Mouse (Mus musculus) limb, embryonic 12.5 days (tissue): Measurements from ENCODE around the gene Gm42791. TPM values are rescaled to one million over a fixed set of nuclear protein-coding genes. Genes with fewer than 3 reads are reported as not detected.
A peak's percentile ranks its signal among the peaks of the same experiment; 100 is the strongest.

Experiments
- ATAC-seq: fragments of 200-750 bp; cut with Nextera tagmentation; 2 replicates; pipeline ENCODE4 v1.8.0; 2017; ENCODE audit warnings: low read depth, moderate TSS enrichment; ENCODE audit not compliant: insufficient number of reproducible peaks, insufficient read depth, low FRiP score, low TSS enrichment
- H3K27ac ChIP-seq: fragments of 300-500 bp; sonication (generic); 2 replicates; pipeline ENCODE4 v1.5.1; 2016; ENCODE audit warnings: mild to moderate bottlenecking, moderate library complexity
- H3K27me3 ChIP-seq: fragments of 300-500 bp; sonication (generic); 2 replicates; pipeline ENCODE4 v1.6.1; 2016; ENCODE audit warnings: mild to moderate bottlenecking, moderate library complexity
- H3K36me3 ChIP-seq: fragments of 300-500 bp; sonication (generic); 2 replicates; pipeline ENCODE4 v1.6.1; 2016; ENCODE audit warnings: mild to moderate bottlenecking, moderate library complexity
- H3K4me1 ChIP-seq: fragments of 300-500 bp; sonication (generic); replicated peaks from 2 replicates; pipeline ENCODE4 v1.6.1; 2016
- H3K4me2 ChIP-seq: fragments of 300-500 bp; sonication (generic); 2 replicates; pipeline ENCODE4 v1.6.1; 2016; ENCODE audit warnings: mild to moderate bottlenecking, moderate library complexity
- H3K4me3 ChIP-seq: fragments of 300-500 bp; sonication (generic); replicated peaks from 2 replicates; pipeline ENCODE4 v1.5.1; 2016; ENCODE audit warnings: mild to moderate bottlenecking
- H3K9ac ChIP-seq: fragments of 300-500 bp; sonication (generic); replicated peaks from 2 replicates; pipeline ENCODE4 v1.6.1; 2016; ENCODE audit warnings: mild to moderate bottlenecking, moderate library complexity
- H3K9me3 ChIP-seq: fragments of 300-500 bp; sonication (generic); 2 replicates; pipeline ENCODE4 v1.6.1; 2016; ENCODE audit warnings: mild to moderate bottlenecking, moderate library complexity
- WGBS: fragments of 180-500 bp; shearing (Covaris S2); methylation state at CpG from one replicate; pipeline ENCODE4 v1.1.7; 2016; 5-methylcytosine and 5-hydroxymethylcytosine counted together
- polyA plus RNA-seq: library from polyadenylated mRNA; unstranded; fragments of >200 nt; fragmentation: Nextera tagmentation; extraction: Ambion mirVana; gene quantifications from 2 replicates; pipeline ENCODE4 v1.2.1, GENCODE M21; 2016

Gene Gm42791
- polyA plus RNA-seq, 1 experiment from 2014 or later: 0.99 TPM

GRCm38 (mm10) chr5:149021120-149021519 lies 26.2 kb upstream of the Gm42791 start:
- no peak for ATAC-seq
- Histone ChIP-seq H3K4me1 (peaks cover 18% of the 10 kb centered on the region), H3K4me2 (peak overlapping the region; percentile 27; the same call in 1 of the 2 replicates), H3K9me3 (no peaks in the 10 kb centered on the region), H3K36me3 (no peaks in the 10 kb centered on the region), H3K9ac (no peak overlapping the region), H3K27ac (no peak overlapping the region), H3K27me3 (no peaks in the 10 kb centered on the region), H3K4me3 (no peak overlapping the region)
- WGBS: 48% methylated on average over 7 of the region's 7 CpGs

DNA sequence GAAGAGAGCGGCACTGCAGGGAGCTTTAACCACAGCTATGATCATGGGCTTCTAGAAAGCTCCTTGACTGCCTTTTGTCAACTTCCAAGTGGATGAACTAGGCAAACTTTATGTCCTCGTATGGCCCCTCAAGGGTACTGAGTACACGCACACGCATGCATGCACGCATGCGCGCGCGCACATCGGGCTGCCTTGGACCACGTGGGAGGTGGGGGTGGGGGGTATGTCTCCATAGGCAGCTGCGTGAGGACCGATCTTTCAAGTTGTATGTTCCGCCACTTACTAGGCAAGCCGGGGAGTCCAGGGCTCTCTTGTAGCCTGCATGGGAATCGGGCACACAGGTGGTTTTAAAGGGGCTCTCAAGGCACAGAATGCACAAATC lies 25.7 kb upstream of the Gm42791 start:
- Histone ChIP-seq H3K4me1 (peaks cover 21% of the 10 kb centered on the region), H3K27me3 (no peaks in the 10 kb centered on the region), H3K4me3 (no peak overlapping the region), H3K9ac (0 out of 2 replicates have a peak overlapping the region, but pooled peaks have one; percentile 12), H3K9me3 (no peaks in the 10 kb centered on the region), H3K27ac (no peak overlapping the region), H3K36me3 (no peaks in the 10 kb centered on the region), H3K4me2 (peak overlapping the region; percentile 27)
- no peak for ATAC-seq
- WGBS: 64% methylated on average over 16 of the region's 16 CpGs

DNA sequence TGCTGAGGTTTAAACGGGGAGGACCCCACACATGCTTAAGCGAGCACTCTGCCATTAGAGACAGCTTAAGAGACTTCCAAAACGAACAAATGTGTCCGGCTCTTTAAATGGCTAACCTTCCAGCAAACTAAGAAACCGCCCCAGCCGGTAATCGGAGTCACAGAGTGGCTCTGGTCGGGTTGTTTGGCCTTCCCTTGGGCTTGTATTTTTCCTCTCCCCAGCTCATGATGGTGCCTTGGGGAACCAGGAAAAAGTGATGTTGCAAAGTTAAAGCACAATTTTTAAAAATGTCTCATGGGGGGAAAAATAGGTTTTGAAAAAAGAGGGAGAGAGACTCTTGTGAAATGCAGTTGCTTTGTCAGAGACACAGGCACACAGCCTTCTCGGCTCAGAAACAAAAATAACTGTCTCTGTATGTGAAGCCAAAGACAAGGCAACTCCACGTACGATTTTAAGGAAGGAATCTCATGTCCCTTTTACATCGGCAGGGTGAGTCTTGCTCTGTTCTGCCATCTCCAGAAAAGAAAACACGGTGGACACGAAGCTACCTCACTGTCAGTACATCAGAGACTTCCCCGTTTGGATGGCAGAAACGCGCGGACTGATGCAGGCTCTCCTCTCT lies 25.2 kb upstream of the Gm42791 start:
- no peaks in the 10 kb centered on the region for H3K27me3 ChIP-seq
- H3K4me1 ChIP-seq: peaks cover 21% of the 10 kb centered on the region
- no peaks in the 10 kb centered on the region for H3K9me3 ChIP-seq
- no peak overlapping the region for H3K27ac ChIP-seq
- H3K4me3 ChIP-seq: no peak overlapping the region
- 46% methylated on average over 18 of the region's 18 CpGs for WGBS
- H3K36me3 ChIP-seq: no peaks in the 10 kb centered on the region
- H3K9ac ChIP-seq: 0 out of 2 replicates have a peak overlapping the region, but pooled peaks have one; percentile 12
- H3K4me2 ChIP-seq: peak overlapping the region; percentile 27
- ATAC-seq: no peak

DNA sequence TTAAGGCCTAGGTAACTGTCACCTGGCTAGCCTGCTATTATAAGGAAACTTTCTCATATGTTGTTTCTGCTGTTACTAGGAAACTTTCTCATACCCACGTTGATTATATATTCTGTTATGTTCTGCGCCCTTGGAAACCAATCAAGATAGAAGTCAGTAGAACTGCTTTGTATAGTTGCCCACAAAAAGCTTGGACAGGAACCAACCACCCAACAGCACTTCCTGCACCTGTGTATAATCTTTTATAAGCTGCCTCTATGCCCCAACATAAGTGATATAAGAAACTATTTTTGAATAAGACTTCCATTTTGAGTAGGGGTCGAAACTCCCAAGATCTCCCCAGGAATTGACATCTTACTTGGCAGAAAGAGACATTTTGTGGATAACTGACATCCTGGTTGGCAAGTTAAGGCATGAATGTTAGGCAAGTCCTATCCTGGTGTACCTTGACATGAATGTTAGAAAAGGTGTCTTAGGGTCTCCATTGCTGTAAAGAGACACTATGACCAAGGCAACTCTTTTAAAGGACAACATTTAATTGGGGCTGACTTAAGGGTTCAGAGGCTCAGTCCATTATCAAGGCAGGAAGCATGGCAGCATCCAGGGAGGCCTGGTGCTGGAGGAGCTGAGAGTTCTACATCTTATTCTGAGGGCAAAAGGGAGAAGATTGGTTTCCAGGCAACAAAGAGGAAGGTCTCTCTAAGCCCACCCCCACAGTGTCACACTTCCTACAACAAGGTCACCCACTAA lies 22.9 kb upstream of the Gm42791 start:
- Histone ChIP-seq H3K4me1 (peaks cover 31% of the 10 kb centered on the region), H3K9ac (no peak overlapping the region), H3K27ac (no peak overlapping the region), H3K27me3 (no peaks in the 10 kb centered on the region), H3K4me2 (no peak overlapping the region), H3K9me3 (no peaks in the 10 kb centered on the region), H3K4me3 (no peak overlapping the region), H3K36me3 (no peaks in the 10 kb centered on the region)
- ATAC-seq: no peak
- 84% methylated on average over 3 of the region's 3 CpGs for WGBS

DNA sequence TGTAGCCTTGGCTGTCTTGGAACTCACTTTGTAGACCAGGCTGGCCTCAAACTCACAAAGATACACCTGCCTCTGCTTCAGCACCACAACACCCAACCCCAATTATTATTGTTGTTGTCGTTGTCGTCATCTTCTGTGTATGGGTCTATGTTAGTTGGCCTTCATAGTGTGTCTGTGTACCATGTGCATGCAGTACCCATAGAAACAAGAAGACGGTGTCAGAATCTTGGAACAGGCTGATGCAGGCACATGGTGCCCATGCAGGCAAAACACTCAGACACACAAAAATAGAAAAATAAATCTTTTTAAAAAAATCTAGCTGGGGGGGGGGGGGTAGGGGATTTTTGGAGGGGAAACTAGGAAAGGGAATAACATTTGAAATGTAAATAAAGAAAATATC lies 22.2 kb upstream of the Gm42791 start:
- no peak overlapping the region for H3K9ac ChIP-seq
- H3K4me1 ChIP-seq: peaks cover 31% of the 10 kb centered on the region
- H3K4me3 ChIP-seq: no peak overlapping the region
- no peak for ATAC-seq
- 92% methylated on average over 3 of the region's 3 CpGs for WGBS
- H3K9me3 ChIP-seq: 0 out of 2 replicates have a peak, but pooled peaks cover 3% of the 10 kb centered on the region
- no peak overlapping the region for H3K27ac ChIP-seq
- no peak overlapping the region for H3K4me2 ChIP-seq
- no peaks in the 10 kb centered on the region for H3K36me3 ChIP-seq
- no peaks in the 10 kb centered on the region for H3K27me3 ChIP-seq

GRCm38 (mm10) chr5:149016261-149016660 lies 21.3 kb upstream of the Gm42791 start:
- Histone ChIP-seq H3K9ac (no peak overlapping the region), H3K27me3 (no peaks in the 10 kb centered on the region), H3K36me3 (no peaks in the 10 kb centered on the region), H3K4me3 (no peak overlapping the region), H3K4me1 (peaks cover 31% of the 10 kb centered on the region), H3K27ac (no peak overlapping the region), H3K4me2 (peak overlapping the region; percentile 79), H3K9me3 (0 out of 2 replicates have a peak, but pooled peaks cover 4% of the 10 kb centered on the region)
- 60% methylated on average over 5 of the region's 5 CpGs for WGBS
- no peak for ATAC-seq

DNA sequence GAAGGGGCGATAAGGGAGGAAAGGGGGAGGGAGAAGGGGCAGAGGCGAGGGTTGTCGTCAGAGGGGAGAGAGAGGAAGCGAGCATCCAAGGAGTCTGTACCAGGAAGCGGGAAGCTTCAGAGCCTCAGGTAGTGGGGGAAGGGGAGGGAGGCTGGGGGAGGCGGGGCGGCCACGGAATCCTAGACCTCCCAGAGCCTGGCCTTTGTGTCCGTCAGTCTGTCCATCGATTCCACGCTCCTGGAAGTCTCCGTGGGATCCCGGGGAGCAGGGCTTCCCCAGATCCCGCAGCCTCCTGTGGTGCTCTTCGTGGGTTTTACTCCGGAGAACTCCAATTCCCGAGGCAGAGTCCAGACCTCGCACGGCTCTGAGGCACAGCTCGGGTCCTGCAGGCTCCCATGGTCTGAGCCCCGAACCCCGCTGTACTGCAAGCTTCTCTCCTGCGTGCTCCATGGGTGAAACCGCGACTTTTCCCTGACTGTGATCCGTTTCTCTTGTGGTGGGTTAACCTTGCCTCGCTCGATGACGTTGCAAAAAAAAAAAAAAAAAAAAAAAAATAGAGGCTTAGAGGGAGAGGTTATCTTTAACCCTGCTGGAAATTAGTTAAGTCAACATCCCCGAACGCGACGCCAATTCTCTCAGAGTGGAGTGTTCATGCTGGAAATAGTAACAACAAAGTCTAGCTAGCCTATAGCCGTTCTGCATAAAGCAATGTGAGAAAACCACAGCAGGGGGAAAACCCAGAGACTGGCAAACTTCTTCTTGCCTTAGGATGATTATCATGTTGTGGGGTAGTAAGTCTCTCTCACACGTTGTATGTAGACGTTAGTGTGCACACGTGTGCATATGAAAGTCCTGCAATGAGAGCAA lies 20.6 kb upstream of the Gm42791 start:
- Histone ChIP-seq H3K36me3 (no peaks in the 10 kb centered on the region), H3K27me3 (no peaks in the 10 kb centered on the region), H3K27ac (peak overlapping the region; percentile 76), H3K9me3 (0 out of 2 replicates have a peak, but pooled peaks cover 4% of the 10 kb centered on the region), H3K4me1 (peaks cover 28% of the 10 kb centered on the region), H3K4me3 (peak overlapping the region; percentile 60), H3K4me2 (peak overlapping the region; percentile 79), H3K9ac (peak overlapping the region; percentile 75)
- peak; percentile 66 for ATAC-seq
- 2% methylated on average over 37 of the region's 37 CpGs for WGBS

- peak overlapping the region; percentile 76 for H3K27ac ChIP-seq
- ATAC-seq: peak; percentile 26; the same call in 1 of the 2 replicates
Measured at GRCm38 (mm10) chr5:149014600-149015268, 19.8 kb upstream of the Gm42791 start.

GRCm38 (mm10) chr5:149013817-149014508 lies 19.0 kb upstream of the Gm42791 start:
- H3K27me3 ChIP-seq: no peaks in the 10 kb centered on the region
- no peaks in the 10 kb centered on the region for H3K36me3 ChIP-seq
- H3K9me3 ChIP-seq: 0 out of 2 replicates have a peak, but pooled peaks cover 4% of the 10 kb centered on the region
- 68% methylated on average over 7 of the region's 7 CpGs for WGBS
- peak overlapping the region; percentile 60; the same call in 1 of the 2 replicates for H3K4me3 ChIP-seq
- no peak for ATAC-seq
- peaks cover 20% of the 10 kb centered on the region for H3K4me1 ChIP-seq
- no peak overlapping the region for H3K9ac ChIP-seq
- H3K4me2 ChIP-seq: peak overlapping the region; percentile 79
- H3K27ac ChIP-seq: peak overlapping the region; percentile 76

More at GRCm38 (mm10) chr5:149014600-149015268, 19.8 kb upstream of the Gm42791 start:
- 0 out of 2 replicates have a peak, but pooled peaks cover 4% of the 10 kb centered on the region for H3K9me3 ChIP-seq
- 5% methylated on average over 17 of the region's 17 CpGs for WGBS
- H3K36me3 ChIP-seq: no peaks in the 10 kb centered on the region
- H3K4me2 ChIP-seq: peak overlapping the region; percentile 79
- H3K4me1 ChIP-seq: peaks cover 20% of the 10 kb centered on the region
- H3K9ac ChIP-seq: peak overlapping the region; percentile 75; the same call in 1 of the 2 replicates
- no peaks in the 10 kb centered on the region for H3K27me3 ChIP-seq
- peak overlapping the region; percentile 60 for H3K4me3 ChIP-seq

- Histone ChIP-seq H3K27me3 (no peaks in the 10 kb centered on the region), H3K36me3 (no peaks in the 10 kb centered on the region), H3K4me3 (no peak overlapping the region), H3K27ac (no peak overlapping the region), H3K4me1 (peaks cover 29% of the 10 kb centered on the region), H3K4me2 (no peak overlapping the region), H3K9me3 (0 out of 2 replicates have a peak, but pooled peaks cover 4% of the 10 kb centered on the region), H3K9ac (no peak overlapping the region)
- 90% methylated on average over 3 of the region's 3 CpGs for WGBS
- no peak for ATAC-seq
Measured at GRCm38 (mm10) chr5:149009111-149009510, 14.2 kb upstream of the Gm42791 start.
